Mouse (Mus musculus): ENCODE results near the gene Specc1. TPM values are rescaled to one million over a fixed set of nuclear protein-coding genes. Genes with fewer than 3 reads are reported as not detected.

The Specc1 gene
- polyA plus RNA-seq, 2 experiments: 23.5 to 40.5 TPM

DNA sequence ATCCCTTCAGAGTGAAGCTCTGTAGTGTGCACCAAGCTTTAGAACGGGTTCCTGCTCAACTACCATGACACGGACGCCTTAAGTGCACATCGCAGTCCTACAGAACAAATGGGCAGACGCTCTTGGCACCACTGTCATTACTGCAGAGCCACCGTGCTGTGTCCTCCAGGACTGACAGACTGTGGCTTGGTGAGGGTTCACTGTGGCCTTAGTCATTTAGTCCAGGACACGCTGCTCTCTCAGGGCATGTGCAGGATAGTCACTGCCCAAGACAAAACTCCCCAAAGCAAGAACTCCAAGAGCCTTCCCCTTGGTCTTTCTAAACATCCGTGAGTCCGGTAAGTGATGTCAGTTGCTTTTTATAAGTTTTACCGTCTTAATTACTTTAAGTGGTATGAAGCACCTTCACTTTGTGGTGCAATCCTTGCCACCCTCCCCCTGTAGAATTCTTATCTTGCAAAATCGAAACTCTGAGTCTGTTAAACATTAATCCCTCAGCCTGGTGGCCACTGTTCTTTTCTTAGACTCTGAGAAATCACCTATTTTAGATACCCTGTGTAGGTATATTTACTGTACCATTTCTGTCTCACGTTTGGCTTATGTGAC lies 256.9 kb downstream of the Specc1 start:
- Histone ChIP-seq H3K27me3 (ENCODE audit: control insufficient read depth, insufficient read depth, low read length) (no peaks in the 10 kb centered on the region), H3K4me2 (ENCODE audit: low read depth) (no peak overlapping the region)
- 82% methylated on average over 12 of the region's 12 CpGs for WGBS (ENCODE audit: insufficient replicate concordance)

DNA sequence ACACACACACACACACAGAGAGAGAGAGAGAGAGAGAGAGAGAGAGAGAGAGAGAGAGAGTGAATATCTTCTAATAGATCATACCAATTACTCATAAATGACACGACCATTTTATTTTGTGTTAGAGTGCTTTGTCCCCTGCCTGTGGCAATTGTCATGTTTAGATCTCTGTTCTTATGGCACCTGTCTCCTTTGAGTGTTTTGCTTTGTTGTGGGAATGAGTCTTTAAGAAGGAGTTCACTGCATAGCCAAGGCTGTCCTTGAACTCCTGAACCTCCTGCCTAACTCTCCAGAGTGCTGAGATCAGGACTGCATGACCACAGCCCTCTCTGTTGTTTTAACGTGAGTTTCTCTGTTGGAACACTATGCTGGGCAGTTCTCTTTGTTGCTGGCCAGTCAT lies 258.5 kb downstream of the Specc1 start:
- Histone ChIP-seq H3K4me1 (replicated peaks; ENCODE audit: control insufficient read depth in 2 of 2, insufficient read depth in 2 of 2, low read length in 1 of 2) (no peaks in the 10 kb centered on the region), H3K9me3 (ENCODE audit: control insufficient read depth, low read length) (no peaks in the 10 kb centered on the region), H3K27me3 (ENCODE audit: control insufficient read depth, insufficient read depth, low read length) (no peaks in the 10 kb centered on the region), H3K4me2 (ENCODE audit: low read depth) (no peak overlapping the region), H3K9ac (replicated peaks) (no peak overlapping the region), H3K27ac (no peak overlapping the region), H3K36me3 (replicated peaks; ENCODE audit: control insufficient read depth, insufficient read depth, low read depth) (no peaks in the 10 kb centered on the region; the same call in 1 of the 2 replicates), H3K4me3 (ENCODE audit: insufficient read depth in 1 of 2, low read depth in 2 of 2, low read length in 2 of 2) (no peak overlapping the region)
- ATAC-seq (ENCODE audit: insufficient read depth) (no peak), DNase-seq (ENCODE audit: low read depth in 3 of 3, low spot score in 3 of 3) (no peak)
- 74% methylated on average over 2 of the region's 2 CpGs for WGBS (ENCODE audit: insufficient replicate concordance)
- TF ChIP-seq EP300 (IDR thresholded peaks at IDR 0.05; ENCODE audit: low read depth) (no peak), CTCF (IDR thresholded peaks at IDR 0.05; ENCODE audit: low read depth) (no peak)

More for the DNA sequence above, 256.9 kb downstream of the Specc1 start:
- no peak overlapping the region for H3K4me3 ChIP-seq (ENCODE audit: insufficient read depth in 1 of 2, low read depth in 2 of 2, low read length in 2 of 2)
- DNase-seq (ENCODE audit: low read depth in 3 of 3, low spot score in 3 of 3) (no peak), ATAC-seq (ENCODE audit: insufficient read depth) (no peak)
- TF ChIP-seq CTCF (IDR thresholded peaks at IDR 0.05; ENCODE audit: low read depth): no peak
- no peak for TF ChIP-seq EP300 (IDR thresholded peaks at IDR 0.05; ENCODE audit: low read depth)
- no peak overlapping the region for H3K27ac ChIP-seq
- H3K9me3 ChIP-seq (ENCODE audit: control insufficient read depth, low read length): no peaks in the 10 kb centered on the region
- no peaks in the 10 kb centered on the region for H3K36me3 ChIP-seq (replicated peaks; ENCODE audit: control insufficient read depth, insufficient read depth, low read depth)
- no peaks in the 10 kb centered on the region for H3K4me1 ChIP-seq (replicated peaks; ENCODE audit: control insufficient read depth in 2 of 2, insufficient read depth in 2 of 2, low read length in 1 of 2)
- H3K9ac ChIP-seq (replicated peaks): no peak overlapping the region

DNA sequence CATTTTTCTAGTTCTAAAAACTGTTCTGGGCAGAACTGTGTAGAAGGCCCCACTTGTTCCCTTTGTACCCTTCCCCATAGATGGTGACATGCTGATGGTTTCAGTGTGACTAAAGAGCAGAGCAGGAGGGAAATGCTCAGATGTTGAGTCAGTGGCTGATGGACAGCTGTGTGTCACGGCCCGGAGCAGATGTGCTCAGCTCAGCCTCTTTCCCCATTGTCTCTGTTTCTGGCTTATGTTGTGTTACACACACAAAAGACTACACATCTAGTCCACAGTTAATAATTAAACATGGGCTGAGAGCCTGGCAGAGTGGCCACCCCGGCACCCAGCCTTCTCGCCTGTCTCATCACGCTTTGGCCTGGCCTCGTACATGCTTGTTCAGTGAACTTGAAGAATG lies 261.2 kb downstream of the Specc1 start:
- WGBS (ENCODE audit: insufficient replicate concordance): 76% methylated on average over 6 of the region's 6 CpGs
- no peak for DNase-seq (ENCODE audit: low read depth in 3 of 3, low spot score in 3 of 3)
- no peak for ATAC-seq (ENCODE audit: insufficient read depth)

DNA sequence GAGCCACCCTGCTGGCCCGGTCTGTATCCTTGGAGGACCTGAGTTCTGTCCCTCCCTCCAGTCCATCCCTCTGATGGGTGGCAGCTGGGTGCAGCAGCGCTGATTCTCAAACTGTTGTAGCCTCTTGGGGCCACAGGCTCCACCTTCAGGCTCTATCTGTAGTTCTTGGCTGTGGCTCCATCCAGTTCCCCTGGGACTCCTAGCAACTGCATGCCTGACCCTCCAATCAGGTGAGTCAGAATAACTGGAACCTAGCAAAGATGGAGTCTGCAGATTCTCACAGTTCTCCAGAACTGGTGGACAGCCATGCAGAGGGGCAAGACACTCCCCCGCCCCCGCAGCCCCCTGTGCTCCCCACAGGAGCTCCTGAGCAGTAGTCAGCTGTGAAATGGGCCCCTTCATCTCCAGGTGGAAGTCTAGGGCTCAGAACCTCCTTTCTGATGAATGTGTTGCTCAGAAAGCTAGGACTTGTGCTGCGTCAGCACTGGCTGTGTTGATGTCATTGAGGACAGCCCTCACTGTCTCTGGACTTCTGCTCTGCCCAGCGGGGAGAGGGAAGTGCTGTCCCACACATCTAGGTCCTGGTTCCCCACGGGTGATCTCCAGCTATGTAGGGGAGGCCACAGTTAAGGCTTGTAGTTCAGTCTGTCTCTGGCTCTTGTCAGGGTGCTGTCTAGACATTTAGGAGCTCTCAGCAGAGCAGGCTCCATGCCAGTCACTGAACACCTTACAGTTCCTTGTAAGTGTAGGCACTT lies 264.4 kb downstream of the Specc1 start:
- ATAC-seq (ENCODE audit: insufficient read depth) (no peak), DNase-seq (ENCODE audit: low read depth in 3 of 3, low spot score in 3 of 3) (no peak)
- TF ChIP-seq EP300 (IDR thresholded peaks at IDR 0.05; ENCODE audit: low read depth): no peak
- no peak for TF ChIP-seq CTCF (IDR thresholded peaks at IDR 0.05; ENCODE audit: low read depth)
- Histone ChIP-seq H3K4me2 (ENCODE audit: low read depth) (no peak overlapping the region), H3K27ac (no peak overlapping the region), H3K27me3 (ENCODE audit: control insufficient read depth, insufficient read depth, low read length) (no peaks in the 10 kb centered on the region), H3K9ac (replicated peaks) (no peak overlapping the region), H3K4me3 (ENCODE audit: insufficient read depth in 1 of 2, low read depth in 2 of 2, low read length in 2 of 2) (no peak overlapping the region), H3K36me3 (replicated peaks; ENCODE audit: control insufficient read depth, insufficient read depth, low read depth) (no peaks in the 10 kb centered on the region; the same call in 1 of the 2 replicates), H3K4me1 (replicated peaks; ENCODE audit: control insufficient read depth in 2 of 2, insufficient read depth in 2 of 2, low read length in 1 of 2) (0 out of 4 replicates have a peak, but pooled peaks cover 0 to 4% of the 10 kb centered on the region in 2 experiments), H3K9me3 (ENCODE audit: control insufficient read depth, low read length) (no peaks in the 10 kb centered on the region)
- 72% methylated on average over 7 of the region's 7 CpGs for WGBS (ENCODE audit: insufficient replicate concordance)

More for the DNA sequence above, 261.2 kb downstream of the Specc1 start:
- no peak overlapping the region for H3K4me3 ChIP-seq (ENCODE audit: insufficient read depth in 1 of 2, low read depth in 2 of 2, low read length in 2 of 2)
- H3K9me3 ChIP-seq (ENCODE audit: control insufficient read depth, low read length): no peaks in the 10 kb centered on the region
- H3K27me3 ChIP-seq (ENCODE audit: control insufficient read depth, insufficient read depth, low read length): no peaks in the 10 kb centered on the region
- no peak for TF ChIP-seq CTCF (IDR thresholded peaks at IDR 0.05; ENCODE audit: low read depth)
- TF ChIP-seq EP300 (IDR thresholded peaks at IDR 0.05; ENCODE audit: low read depth): no peak
- H3K27ac ChIP-seq: no peak overlapping the region
- no peaks in the 10 kb centered on the region; the same call in 1 of the 2 replicates for H3K36me3 ChIP-seq (replicated peaks; ENCODE audit: control insufficient read depth, insufficient read depth, low read depth)
- no peaks in the 10 kb centered on the region for H3K4me1 ChIP-seq (replicated peaks; ENCODE audit: control insufficient read depth in 2 of 2, insufficient read depth in 2 of 2, low read length in 1 of 2)
- no peak overlapping the region for H3K9ac ChIP-seq (replicated peaks)
- H3K4me2 ChIP-seq (ENCODE audit: low read depth): no peak overlapping the region

DNA sequence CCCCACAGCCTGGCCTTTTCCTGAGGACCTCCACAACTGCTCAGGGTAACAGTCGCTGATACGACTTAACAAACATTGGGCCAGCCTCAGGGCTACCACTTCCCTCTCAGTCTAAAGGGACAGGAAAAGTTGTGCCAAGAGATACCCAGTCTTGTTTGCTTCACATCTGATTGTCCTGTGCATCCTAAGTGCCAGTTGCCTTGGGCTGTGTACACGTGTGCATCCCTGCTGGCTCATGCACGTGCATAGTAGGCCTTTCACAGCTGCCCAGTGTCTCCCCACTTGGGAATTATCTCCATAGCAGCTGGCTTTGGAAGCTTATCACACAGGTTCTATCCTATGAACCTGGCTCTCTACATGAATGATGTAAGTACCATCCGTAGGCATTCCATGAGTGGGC lies 266.9 kb downstream of the Specc1 start:
- ATAC-seq (ENCODE audit: insufficient read depth): no peak
- TF ChIP-seq EP300 (IDR thresholded peaks at IDR 0.05; ENCODE audit: low read depth): no peak
- TF ChIP-seq CTCF (IDR thresholded peaks at IDR 0.05; ENCODE audit: low read depth): no peak
- 45% methylated on average over 5 of the region's 5 CpGs for WGBS (ENCODE audit: insufficient replicate concordance)
- H3K27ac ChIP-seq: no peak overlapping the region
- H3K4me2 ChIP-seq (ENCODE audit: low read depth): no peak overlapping the region
- DNase-seq (ENCODE audit: low read depth in 3 of 3, low spot score in 3 of 3): no peak
- 0 out of 4 replicates have a peak, but pooled peaks cover 0 to 4% of the 10 kb centered on the region in 2 experiments for H3K4me1 ChIP-seq (replicated peaks; ENCODE audit: control insufficient read depth in 2 of 2, insufficient read depth in 2 of 2, low read length in 1 of 2)
- no peaks in the 10 kb centered on the region for H3K27me3 ChIP-seq (ENCODE audit: control insufficient read depth, insufficient read depth, low read length)
- H3K9ac ChIP-seq (replicated peaks): no peak overlapping the region
- no peaks in the 10 kb centered on the region for H3K9me3 ChIP-seq (ENCODE audit: control insufficient read depth, low read length)
- no peaks in the 10 kb centered on the region; the same call in 1 of the 2 replicates for H3K36me3 ChIP-seq (replicated peaks; ENCODE audit: control insufficient read depth, insufficient read depth, low read depth)
- no peak overlapping the region for H3K4me3 ChIP-seq (ENCODE audit: insufficient read depth in 1 of 2, low read depth in 2 of 2, low read length in 2 of 2)
